Mouse (Mus musculus) left cerebral cortex, postnatal 36 days (tissue): ENCODE data around the gene Vps29. TPM values are rescaled to one million over a fixed set of nuclear protein-coding genes. Genes with fewer than 3 reads are reported as not detected.
"Not testable (repeated sequence)": the region's sequence is repeated elsewhere in the genome, so short reads cannot be mapped to it uniquely, and the experiment has no call there.

Source experiments
- DNase-seq, 2 experiments: peaks; one replicate each; pipeline ENCODE4 v3.0.0; 2021 to 2022; ENCODE audit warnings: low spot score in 2 of 2, mixed read lengths in 1 of 2
- intact Hi-C: fragments of 180-260 bp; cut with DNase I; formaldehyde crosslinking; loops from one replicate; pipeline ENCODE4 v1.15.1; 2025
- total RNA-seq, 2 experiments: library from RNA; stranded (reverse); gene quantifications; 2 replicates each; pipeline ENCODE4 v1.2.3; 2021

Gene Vps29
- 100 to 1,000 TPM; 185 to 191 TPM for total RNA-seq

DNA sequence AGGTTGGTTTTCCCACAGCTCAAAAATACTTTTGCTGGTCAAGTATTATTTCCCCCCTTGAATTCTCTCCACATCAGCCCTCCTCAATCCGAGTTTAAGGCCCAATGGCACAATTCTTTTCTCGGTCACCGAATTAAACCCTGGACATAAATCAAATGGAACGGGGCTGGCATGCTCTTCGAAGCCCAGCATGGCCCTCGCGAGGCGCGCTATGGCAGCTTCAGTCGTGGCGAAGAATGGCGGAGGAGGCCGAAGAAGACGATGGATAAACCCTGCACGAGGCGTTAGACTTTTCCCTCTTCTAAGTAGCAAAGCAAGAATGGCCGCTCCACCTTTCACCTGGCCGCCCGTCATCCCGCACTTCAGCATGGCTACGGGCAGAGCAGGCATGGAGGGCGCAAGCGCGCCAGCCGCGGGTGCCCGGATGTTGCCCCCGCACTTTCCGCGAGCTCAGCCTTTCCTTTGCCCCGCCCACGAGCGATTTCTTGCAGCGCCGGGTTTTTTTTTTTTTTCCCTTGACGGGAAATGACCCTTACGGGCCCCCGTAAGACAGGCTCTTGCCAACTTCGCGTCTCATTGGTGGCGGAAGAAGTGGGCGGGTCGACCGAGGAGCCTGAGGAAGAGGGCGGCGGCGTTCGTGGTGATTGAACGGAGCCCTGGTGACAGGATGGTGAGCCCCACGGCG, at the start of gene Vps29, which contains the start of gene Rad9b:
Gene Vps29, plus strand, starts transcription at position 563 of the 685 bp plus-strand sequence.
Gene Rad9b, minus strand, starts transcription at position 427 of the 685 bp plus-strand sequence.
- intact Hi-C loops: loop anchor here (1.0 kb wide), 1 partner anchor 18 kb away; the partner anchor contains the start of gene Fam216a
- peak; percentile 98 to 99 for DNase-seq

DNA sequence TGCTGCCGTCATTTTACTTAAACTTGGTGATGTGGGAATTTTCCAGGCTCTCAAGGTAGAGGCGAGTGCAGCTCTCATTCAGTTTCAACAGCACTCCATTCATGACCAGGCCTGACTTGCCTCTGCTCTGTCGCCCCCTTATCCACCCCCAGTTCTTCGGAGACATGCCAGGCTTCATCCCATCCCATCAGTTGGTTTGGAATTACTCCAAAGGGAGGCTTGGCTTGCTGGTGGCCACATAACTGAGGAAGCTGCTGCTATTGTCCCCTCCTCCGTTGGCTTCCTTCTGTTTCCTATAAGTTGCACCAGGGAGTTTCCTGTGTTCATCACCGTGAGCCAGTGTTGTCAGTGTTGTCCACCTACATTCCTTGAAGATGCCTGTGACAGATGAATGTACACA, 49.6 kb upstream of the Vps29 start:
- DNase-seq: no peak
- intact Hi-C loops: no loop called here

- no peak for DNase-seq
- intact Hi-C loops: no loop called here
These were observed 48.7 kb upstream of the Vps29 start for GRCm38 (mm10) chr5:122305472-122305871.

DNA sequence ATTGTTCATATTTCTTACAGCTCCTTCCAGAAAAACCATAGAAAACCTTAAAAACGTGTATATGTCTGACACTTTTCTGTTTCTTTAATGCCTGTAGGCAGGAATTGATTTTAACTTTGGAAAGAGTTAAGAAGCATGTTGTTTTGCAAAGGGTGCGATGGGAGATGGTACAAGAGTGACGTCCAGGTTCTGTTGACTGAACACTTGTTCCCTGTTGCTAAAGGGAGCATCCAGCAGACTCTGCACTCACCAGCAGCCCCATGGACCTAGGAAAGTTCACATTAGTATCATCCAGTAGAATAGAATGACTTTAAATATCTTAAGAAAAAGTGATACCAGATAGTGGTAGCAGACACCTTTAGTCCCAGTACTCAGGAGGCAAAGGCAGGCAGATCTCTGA, 47.6 kb upstream of the Vps29 start:
- intact Hi-C loops: no loop called here
- DNase-seq: no peak

DNA sequence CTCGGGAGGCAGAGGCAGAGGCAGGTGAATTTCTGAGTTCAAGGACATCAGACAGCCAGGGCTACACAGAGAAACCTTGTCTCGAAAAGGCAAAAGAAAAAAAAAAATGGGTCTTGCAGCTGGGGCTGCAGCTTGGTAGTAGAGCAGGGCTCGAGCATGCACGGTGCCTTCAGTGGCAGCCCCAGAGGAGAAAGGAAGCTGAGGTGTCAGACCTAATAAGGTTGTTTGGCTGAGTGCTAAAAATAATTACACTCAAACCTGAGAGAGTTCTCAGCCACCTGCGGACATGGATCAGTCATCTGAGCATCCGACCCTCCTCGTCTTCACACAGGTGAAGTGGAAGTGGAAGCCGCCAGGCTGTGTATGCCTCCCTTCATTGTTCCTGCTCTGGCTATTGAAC, 43.5 kb upstream of the Vps29 start:
- intact Hi-C loops: no loop called here
- no peak for DNase-seq

- intact Hi-C loops: no loop called here
- DNase-seq: no peak
These were observed 42.5 kb upstream of the Vps29 start for GRCm38 (mm10) chr5:122311692-122312091.

GRCm38 (mm10) chr5:122312346-122312745, 41.8 kb upstream of the Vps29 start:
- intact Hi-C loops: no loop called here
- DNase-seq: no peak

DNA sequence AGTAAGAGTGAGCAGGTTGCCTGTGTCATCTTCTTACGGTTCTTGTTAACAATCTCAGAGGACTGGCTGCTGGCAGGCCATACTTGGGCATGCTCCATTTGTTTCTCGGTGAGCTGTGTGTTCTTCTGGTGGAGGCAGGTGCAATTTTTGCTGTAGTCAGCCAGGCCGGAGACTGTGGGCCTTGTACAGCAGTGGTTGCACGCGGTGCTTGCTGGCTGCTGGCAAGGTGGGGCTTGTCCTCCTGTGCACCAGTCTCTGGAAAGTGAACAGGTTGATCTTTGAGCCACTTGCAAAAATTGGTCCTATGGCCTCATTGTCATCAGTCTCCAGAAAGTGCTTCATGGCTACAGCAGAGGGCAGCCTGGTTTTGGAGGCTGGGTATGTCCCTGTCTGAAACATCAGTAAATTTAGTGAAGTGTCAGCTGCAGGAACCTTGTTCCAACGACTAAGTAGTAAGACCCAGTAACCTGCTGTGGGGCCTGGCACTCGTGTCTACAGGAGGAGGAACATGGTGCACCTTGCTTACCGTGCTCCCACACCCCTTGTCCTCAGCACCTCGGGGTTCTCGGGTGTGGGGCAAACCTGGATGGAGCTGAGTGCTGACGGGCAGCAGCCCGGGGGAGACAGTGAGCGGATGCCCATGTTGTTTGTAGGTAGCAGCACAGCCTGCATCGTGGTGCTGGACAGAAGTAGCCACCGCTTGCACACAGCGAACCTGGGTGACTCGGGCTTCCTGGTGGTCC, 41.1 kb upstream of the Vps29 start:
- intact Hi-C loops: no loop called here

DNA sequence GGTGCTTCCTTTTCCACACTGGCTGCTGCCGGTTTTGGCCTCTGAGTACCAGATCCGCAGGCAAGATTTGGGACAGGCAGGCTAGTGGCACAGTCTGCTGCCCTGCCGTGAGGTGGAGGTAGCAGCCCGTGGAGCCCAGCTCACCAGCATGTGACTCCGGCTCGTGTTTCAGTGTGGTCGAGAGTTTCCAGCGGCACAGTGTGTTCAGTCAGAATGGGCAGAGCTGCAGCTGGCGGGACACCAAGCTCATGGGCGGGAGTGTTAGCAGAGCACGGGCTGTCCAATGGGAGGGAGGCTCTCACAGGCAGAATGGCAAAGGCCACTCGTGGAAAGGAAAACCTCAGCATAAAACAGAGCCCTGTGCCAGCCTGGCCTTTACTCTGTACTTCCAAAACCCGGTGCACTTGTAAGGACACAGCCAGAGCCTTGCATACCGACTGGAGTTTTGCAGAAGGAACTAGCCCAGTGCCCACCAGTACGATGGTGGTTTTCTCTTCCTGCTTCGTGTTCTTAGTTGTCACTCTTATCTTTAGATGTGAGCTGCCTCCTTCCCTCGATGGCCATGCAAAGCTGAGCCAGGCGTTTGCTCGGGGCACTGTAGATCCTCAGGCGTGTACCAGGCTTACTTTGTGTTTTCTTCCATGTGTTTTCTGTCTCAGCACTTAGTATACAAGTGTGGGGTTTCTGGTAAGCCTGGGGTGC, 39.1 kb upstream of the Vps29 start:
- DNase-seq: peak; percentile 90 to 92
- intact Hi-C loops: loop anchor here (5.0 kb wide), 1 partner anchor 33 kb away; the partner anchor contains the start of gene Pptc7

More for the DNA sequence above, 41.1 kb upstream of the Vps29 start:
- DNase-seq: no peak

DNA sequence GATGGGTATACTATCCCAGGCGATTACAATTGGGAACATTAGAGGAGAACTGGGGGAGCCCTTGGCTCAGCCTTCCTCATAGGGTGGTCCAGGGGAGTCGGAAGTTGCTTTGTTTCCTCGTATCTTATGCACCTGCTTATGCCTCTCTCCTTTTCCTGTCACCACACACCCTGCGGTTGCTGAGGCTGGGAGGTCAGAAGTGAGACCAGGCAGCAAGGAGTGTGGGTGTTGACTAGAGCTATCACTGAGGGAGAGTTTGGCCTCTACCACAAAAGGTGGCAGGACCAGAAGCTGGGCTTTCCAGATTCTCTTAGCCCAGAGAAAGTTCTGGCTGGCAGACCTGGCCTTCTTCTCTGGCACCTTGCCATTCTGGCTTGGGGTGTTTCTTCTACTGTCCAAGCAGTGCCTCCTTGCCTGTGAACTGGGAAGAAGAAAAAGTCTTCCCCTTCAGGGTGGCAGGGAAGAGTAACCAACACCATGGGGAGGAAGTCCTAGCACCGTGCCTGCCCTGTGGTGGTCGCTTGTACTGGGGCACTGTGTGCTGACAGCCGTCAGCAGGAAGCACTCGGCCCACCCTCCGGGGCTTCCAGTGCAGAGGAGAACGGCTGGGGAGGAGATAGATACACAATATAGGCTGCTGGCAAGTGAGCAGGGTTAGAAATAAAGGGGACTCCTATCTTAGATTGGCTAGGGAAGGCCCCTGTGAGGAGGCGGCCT, 36.7 kb upstream of the Vps29 start:
- intact Hi-C loops: loop anchor here (5.0 kb wide), 1 partner anchor 35 kb away; the partner anchor contains the start of gene Pptc7
- no peak for DNase-seq

DNA sequence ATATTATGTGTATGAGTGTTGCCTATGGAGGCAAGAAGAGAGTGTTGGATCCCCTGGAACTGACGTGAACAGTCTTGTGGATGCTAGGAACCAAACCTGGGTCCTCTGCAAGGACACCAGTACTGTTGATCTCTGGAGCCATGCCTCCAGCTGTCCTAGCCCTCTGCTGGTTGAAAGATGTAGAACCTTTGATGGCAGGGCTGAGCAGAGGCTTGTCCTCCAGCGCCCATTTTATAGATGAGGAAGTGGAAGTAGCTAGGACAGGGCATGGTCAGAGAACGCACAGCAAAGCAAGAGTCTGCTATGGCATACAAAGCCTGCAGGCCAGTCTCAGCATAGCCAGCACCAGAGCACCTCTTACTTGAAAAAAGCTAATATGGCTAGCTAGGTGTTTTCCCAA, 36.1 kb upstream of the Vps29 start:
- no peak for DNase-seq

GRCm38 (mm10) chr5:122318976-122319375, 35.2 kb upstream of the Vps29 start:
- DNase-seq: not testable (repeated sequence)
- intact Hi-C loops: loop anchor here (5.0 kb wide), 1 partner anchor 37 kb away; the partner anchor contains the start of gene Pptc7

More for the DNA sequence above, 36.1 kb upstream of the Vps29 start:
- intact Hi-C loops: loop anchor here (5.0 kb wide), 1 partner anchor 36 kb away; the partner anchor contains the start of gene Pptc7

- intact Hi-C loops: loop anchor here (5.0 kb wide), 1 partner anchor 37 kb away; the partner anchor contains the start of gene Pptc7
- peak in 1 of 2 experiments; percentile 31 for DNase-seq
These were observed 34.5 kb upstream of the Vps29 start for GRCm38 (mm10) chr5:122319474-122320204.

DNA sequence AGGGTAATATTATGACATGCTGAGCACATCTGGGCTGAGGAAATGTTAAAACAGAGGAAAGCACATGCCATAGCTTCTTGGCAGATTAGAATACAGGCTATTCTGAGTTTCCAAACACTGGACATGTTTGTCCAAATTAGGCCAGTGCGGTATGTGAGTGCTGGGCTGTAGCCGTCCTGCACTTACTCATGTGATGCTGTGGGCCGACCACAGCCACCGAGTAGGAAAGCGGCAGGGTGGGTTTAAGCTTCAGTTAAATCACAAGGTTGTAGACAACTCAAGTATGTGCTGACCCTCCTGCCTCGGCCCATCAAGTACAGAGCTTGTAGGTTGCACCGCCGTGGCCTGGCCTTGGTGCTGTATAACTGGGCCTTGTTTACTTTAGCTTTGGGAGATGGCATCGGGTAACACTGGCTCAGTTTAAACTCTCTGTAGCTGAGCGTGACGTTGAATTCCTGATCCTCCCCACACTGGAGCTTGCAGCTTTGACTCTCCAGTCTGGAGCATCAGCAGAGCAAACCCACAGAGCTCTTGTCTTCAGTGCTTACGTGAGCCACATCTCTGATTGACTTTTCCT, 33.9 kb upstream of the Vps29 start:
- DNase-seq: no peak
- intact Hi-C loops: no loop called here

DNA sequence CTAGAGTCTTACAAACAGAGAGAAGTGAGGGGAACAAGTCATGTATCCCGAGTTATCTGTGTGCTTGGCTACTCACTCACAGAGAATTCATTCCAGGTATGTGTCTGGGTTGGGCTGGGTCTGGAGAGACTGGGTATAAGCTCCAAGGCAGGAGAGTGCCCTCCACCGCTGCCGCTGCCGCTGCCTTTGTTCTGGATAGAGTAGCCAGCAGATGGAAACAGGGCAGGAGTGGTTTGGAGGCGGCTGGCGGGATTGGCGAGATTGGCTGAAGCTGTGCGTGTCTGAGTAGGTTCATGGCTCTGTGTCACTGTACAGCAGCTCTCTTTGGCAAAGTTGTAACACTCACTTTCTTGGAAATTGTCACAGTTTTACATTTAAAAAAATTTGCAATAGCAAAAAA, 30.6 kb upstream of the Vps29 start:
- DNase-seq: no peak
- intact Hi-C loops: no loop called here

GRCm38 (mm10) chr5:122324608-122325431, 29.3 kb upstream of the Vps29 start:
- intact Hi-C loops: no loop called here

DNA sequence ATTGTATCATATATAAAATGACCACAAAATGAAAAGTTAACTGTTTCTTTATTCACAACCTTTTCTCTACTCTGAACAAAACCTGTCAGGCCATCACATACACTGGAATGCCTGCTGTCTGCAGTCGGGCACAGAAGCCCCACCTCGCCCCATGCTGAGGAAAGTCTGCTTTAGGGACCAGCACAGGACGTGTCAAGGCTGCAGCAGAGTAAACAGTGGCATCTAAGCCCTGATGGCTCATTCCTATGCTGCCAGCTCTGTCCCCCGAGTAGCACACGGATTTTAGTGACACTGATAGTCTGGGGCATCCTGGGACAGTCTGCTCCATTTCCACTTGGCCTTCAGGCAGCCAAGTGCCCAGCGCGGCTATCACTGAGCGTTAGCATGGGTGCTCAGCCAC, 28.7 kb upstream of the Vps29 start:
- DNase-seq: no peak
- intact Hi-C loops: no loop called here

More at GRCm38 (mm10) chr5:122324608-122325431, 29.3 kb upstream of the Vps29 start:
- peak; percentile 84 to 86 for DNase-seq
